Mouse (Mus musculus) right cerebral cortex, postnatal 14 days (tissue): ENCODE measurements around the gene Olfr1288.

ENCODE experiments used
- DNase-seq: peaks from one replicate; pipeline ENCODE4 v3.0.0; 2022

Gene Olfr1288

GRCm38 (mm10) chr2:111473801-111474200, at the start of gene Olfr1288:
TSS of gene Olfr1288 (plus strand) at chr2:111474101.
- DNase-seq, result no peak

- DNase-seq, result no peak
Measured at GRCm38 (mm10) chr2:111448842-111449241, 25.1 kb upstream of the Olfr1288 start, which contains the start of gene Olfr1287. TSS of gene Olfr1287 (plus strand) at chr2:111449142.

GRCm38 (mm10) chr2:111480519-111480918, 6.6 kb downstream of the Olfr1288 start, which contains the start of gene Olfr1289:
TSS of gene Olfr1289 (plus strand) at chr2:111480819.
- DNase-seq, result no peak

- DNase-seq, result no peak
Measured at GRCm38 (mm10) chr2:111493729-111494128, 19.8 kb downstream of the Olfr1288 start, which contains the start of gene Olfr1290. TSS of gene Olfr1290 (minus strand) at chr2:111493829.

DNA sequence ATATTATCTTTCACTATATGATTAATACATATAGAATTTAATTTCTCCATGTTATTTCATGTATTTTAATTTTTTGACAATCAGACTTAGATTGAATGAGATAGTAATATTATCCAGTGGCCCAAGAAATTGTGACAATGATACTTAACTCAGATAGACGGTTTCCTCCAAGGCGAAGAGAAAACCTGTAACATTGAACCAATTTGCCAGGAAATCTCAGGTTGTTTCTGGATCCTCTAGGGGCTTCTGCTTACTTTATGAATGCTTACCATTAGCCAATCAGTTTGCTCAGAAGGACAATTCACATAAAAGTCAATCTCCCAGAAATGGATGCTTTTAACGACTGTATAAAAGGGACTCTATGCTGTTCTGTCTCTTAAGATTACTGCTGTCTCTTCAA, 23.0 kb downstream of the Olfr1288 start, which contains the start of gene Olfr1291-ps1:
TSS of gene Olfr1291-ps1 (plus strand) at position 301 of the 400 bp plus-strand sequence.
- no peak for DNase-seq

DNA sequence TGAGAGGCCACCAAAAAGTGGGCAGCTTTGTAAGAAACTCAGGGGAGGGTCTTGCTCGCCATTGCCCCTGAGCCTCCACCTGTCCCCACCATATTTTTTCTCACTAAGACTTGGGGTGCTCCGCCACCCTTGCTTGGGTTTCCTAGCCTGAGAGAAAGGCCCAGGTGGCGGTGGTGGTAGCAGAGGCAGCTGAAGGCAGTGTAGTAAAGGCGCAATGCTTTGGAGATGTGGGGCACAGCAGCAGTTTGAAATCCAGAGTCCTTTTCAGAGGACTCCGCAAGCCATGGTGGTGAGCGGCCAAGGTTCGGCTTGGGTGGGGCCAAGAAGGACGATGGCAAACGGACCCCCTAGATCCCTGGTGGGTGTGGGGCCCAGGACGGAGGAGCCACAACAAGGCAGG, 43.5 kb downstream of the Olfr1288 start:
- DNase-seq, result no peak

GRCm38 (mm10) chr2:111524903-111525302, 51.0 kb downstream of the Olfr1288 start, which contains the start of gene Olfr1293-ps:
TSS of gene Olfr1293-ps (plus strand) at chr2:111525203.
- DNase-seq, result no peak
